Mouse (Mus musculus) kidney, embryonic 15.5 days (tissue): Measurements from ENCODE around the gene Hspa1l. TPM values are rescaled to one million over a fixed set of nuclear protein-coding genes. Genes with fewer than 3 reads are reported as not detected.
"Not testable (repeated sequence)": the region's sequence is repeated elsewhere in the genome, so short reads cannot be mapped to it uniquely, and the experiment has no call there.

ENCODE experiments used
- ATAC-seq: fragments of 200-750 bp; cut with Nextera tagmentation; replicated peaks from 2 replicates; pipeline ENCODE4 v1.8.0; 2017; ENCODE audit warnings: moderate TSS enrichment; ENCODE audit not compliant: low FRiP score
- H3K27ac ChIP-seq: fragments of 300-500 bp; sonication (generic); 2 replicates; pipeline ENCODE4 v1.5.1; 2015; ENCODE audit warnings: mild to moderate bottlenecking, inconsistent platforms
- H3K27me3 ChIP-seq: fragments of 300-500 bp; sonication (generic); 2 replicates; pipeline ENCODE4 v1.6.1; 2015; ENCODE audit warnings: inconsistent platforms
- H3K36me3 ChIP-seq: fragments of 300-500 bp; sonication (generic); 2 replicates; pipeline ENCODE4 v1.6.1; 2015; ENCODE audit warnings: inconsistent platforms
- H3K4me1 ChIP-seq: fragments of 300-500 bp; sonication (generic); 2 replicates; pipeline ENCODE4 v1.6.1; 2015; ENCODE audit warnings: inconsistent platforms
- H3K4me2 ChIP-seq: fragments of 300-500 bp; sonication (generic); 2 replicates; pipeline ENCODE4 v1.6.1; 2015; ENCODE audit warnings: moderate library complexity, mild to moderate bottlenecking, inconsistent platforms
- H3K4me3 ChIP-seq: fragments of 300-500 bp; sonication (generic); replicated peaks from 2 replicates; pipeline ENCODE4 v1.5.1; 2015; ENCODE audit warnings: mild to moderate bottlenecking, inconsistent platforms
- H3K9ac ChIP-seq: fragments of 300-500 bp; sonication (generic); 2 replicates; pipeline ENCODE4 v1.6.1; 2015; ENCODE audit warnings: mild to moderate bottlenecking, inconsistent platforms
- H3K9me3 ChIP-seq: fragments of 300-500 bp; sonication (generic); replicated peaks from 2 replicates; pipeline ENCODE4 v1.6.1; 2016; ENCODE audit warnings: inconsistent platforms
- WGBS: fragments of 180-500 bp; shearing (Covaris S2); methylation state at CpG from one replicate; pipeline ENCODE4 v1.1.7; 2015; ENCODE audit warnings: mixed read lengths; 5-methylcytosine and 5-hydroxymethylcytosine counted together
- polyA plus RNA-seq: library from polyadenylated mRNA; unstranded; fragments of >200 nt; fragmentation: Nextera tagmentation; extraction: Ambion mirVana; gene quantifications from 2 replicates; pipeline ENCODE4 v1.2.1, GENCODE M21; 2015

Gene Hspa1l
- polyA plus RNA-seq, 1 experiment from 2014 or later: 1.6 TPM

DNA sequence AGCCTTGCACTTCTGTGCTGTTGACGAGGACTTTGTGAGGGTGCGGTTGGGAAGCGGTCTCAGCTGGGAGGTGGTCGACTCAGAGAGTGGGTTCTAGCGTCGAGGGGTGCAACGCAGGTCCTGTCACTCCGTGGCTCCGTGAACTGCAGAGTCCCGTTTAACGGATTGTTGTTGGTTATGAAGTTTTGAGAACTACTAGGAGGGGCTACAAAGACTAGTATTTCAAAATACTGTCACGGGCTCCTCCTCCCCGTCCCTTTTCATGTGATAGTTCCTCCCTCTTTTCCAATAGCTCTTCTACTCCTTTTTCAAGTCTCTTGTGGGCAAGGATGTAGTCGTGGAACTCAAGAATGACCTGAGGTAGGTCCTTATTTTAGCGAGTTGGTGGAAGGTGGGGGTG, 9.8 kb downstream of the Hspa1l start:
- Histone ChIP-seq H3K9me3 (no peaks in the 10 kb centered on the region), H3K4me2 (peak overlapping the region; percentile 84), H3K36me3 (peaks cover 25% of the 10 kb centered on the region)

DNA sequence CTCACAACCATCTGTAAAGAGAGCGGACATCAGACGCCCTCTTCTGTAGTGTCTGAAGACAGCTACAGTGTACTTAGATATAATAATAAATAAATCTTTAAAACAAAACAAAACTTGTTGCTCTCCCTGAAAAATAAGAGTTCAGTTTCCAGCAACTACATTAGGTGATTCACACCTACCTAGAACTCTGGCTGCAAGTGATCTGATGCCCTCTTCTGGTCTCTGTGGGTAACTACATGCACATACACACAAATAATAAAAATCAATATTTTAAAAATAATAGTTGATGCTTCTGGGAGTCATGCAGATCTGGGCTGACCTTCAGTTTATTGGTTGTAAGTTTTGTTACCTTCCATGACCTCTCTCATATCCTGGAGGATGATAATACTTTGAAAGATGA, 11.7 kb downstream of the Hspa1l start:
- no peaks in the 10 kb centered on the region for H3K27me3 ChIP-seq
- H3K4me1 ChIP-seq: peaks cover 34% of the 10 kb centered on the region
- H3K36me3 ChIP-seq: peaks cover 35% of the 10 kb centered on the region
- H3K9ac ChIP-seq: no peak overlapping the region
- WGBS: 70% methylated on average over 2 of the region's 2 CpGs
- no peaks in the 10 kb centered on the region for H3K9me3 ChIP-seq
- H3K27ac ChIP-seq: no peak overlapping the region
- no peak overlapping the region for H3K4me3 ChIP-seq
- no peak overlapping the region for H3K4me2 ChIP-seq
- ATAC-seq: no peak

More for the DNA sequence above, 9.8 kb downstream of the Hspa1l start:
- peaks cover 34% of the 10 kb centered on the region for H3K4me1 ChIP-seq
- WGBS: 0% methylated on average over 15 of the region's 15 CpGs
- H3K27ac ChIP-seq: peak overlapping the region; percentile 100
- H3K27me3 ChIP-seq: no peaks in the 10 kb centered on the region
- H3K9ac ChIP-seq: peak overlapping the region; percentile 96
- no peak; the same call in 1 of the 2 replicates for ATAC-seq
- peak overlapping the region; percentile 93 for H3K4me3 ChIP-seq

DNA sequence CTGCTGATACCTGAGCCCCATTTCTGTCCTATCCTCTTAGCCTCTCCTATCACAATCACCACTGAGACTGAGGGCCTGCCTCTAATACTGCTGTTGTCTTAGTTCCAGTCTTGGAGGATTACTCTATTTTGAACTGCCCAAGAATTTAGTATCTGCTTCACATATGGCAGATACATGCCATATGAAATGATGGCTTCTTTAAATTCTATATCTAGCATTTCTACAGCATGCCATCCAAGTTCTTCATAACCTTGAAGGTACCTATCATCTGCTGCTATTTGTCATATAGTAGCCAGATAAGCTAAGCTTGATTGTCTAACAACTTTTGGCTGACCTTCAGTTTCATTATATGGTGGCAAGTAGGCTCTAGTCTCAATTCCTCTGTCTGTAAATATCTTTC, 22.2 kb downstream of the Hspa1l start:
- Histone ChIP-seq H3K4me3 (no peak overlapping the region), H3K9ac (no peak overlapping the region), H3K36me3 (peaks cover 61% of the 10 kb centered on the region), H3K9me3 (no peaks in the 10 kb centered on the region), H3K4me1 (peaks cover 28% of the 10 kb centered on the region), H3K4me2 (no peak overlapping the region), H3K27me3 (no peaks in the 10 kb centered on the region), H3K27ac (no peak overlapping the region)
- ATAC-seq: no peak

DNA sequence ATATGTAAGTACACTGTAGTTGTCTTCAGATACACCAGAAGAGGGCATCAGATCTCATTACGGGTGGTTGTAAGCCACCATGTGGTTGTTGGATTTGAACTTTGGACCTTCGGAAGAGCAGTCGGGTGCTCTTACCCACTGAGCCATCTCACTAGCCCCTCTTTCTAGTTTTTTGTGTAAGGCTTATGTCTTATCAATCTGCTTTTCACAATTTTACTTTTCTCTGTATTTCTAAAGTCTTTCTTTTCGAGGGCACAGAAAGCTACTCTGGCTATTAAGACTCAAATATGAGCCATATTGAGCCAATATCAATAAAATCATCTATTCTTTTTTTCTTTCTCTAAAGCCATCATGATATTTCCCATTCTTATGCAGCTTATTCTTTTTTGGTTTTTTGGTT, 22.7 kb downstream of the Hspa1l start:
- not testable (repeated sequence) for ATAC-seq, H3K9me3 ChIP-seq, H3K4me2 ChIP-seq, H3K27me3 ChIP-seq, H3K9ac ChIP-seq, H3K4me3 ChIP-seq, H3K27ac ChIP-seq
- H3K36me3 ChIP-seq: peaks cover 58% of the 10 kb centered on the region
- H3K4me1 ChIP-seq: peaks cover 31% of the 10 kb centered on the region
- 93% methylated on average over 4 of the region's 4 CpGs for WGBS

DNA sequence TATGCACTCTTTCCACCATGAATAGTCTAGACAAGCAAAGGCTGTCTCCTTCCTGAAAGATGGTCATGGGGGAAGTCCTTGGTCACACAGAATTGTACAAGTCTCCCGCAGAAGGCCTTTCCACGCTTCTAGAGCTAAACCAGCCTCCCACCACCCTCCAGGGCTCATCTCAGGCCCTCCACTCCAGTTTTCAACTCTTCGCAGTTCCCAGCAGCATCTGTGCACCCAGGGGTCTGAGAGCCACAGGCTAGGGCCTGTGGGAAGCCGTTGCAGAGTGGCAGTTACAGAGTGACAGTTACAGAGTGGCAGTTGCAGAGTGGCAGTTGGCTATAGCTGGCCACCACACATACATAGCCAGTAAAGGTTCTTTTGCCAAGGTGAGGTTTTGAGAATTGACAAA, 23.4 kb downstream of the Hspa1l start:
- WGBS: over 99% methylated on average over 4 of the region's 4 CpGs
- not testable (repeated sequence) for H3K9ac ChIP-seq, ATAC-seq, H3K4me3 ChIP-seq, H3K4me2 ChIP-seq, H3K9me3 ChIP-seq, H3K27me3 ChIP-seq, H3K27ac ChIP-seq
- peaks cover 51% of the 10 kb centered on the region for H3K36me3 ChIP-seq
- peaks cover 31% of the 10 kb centered on the region for H3K4me1 ChIP-seq

DNA sequence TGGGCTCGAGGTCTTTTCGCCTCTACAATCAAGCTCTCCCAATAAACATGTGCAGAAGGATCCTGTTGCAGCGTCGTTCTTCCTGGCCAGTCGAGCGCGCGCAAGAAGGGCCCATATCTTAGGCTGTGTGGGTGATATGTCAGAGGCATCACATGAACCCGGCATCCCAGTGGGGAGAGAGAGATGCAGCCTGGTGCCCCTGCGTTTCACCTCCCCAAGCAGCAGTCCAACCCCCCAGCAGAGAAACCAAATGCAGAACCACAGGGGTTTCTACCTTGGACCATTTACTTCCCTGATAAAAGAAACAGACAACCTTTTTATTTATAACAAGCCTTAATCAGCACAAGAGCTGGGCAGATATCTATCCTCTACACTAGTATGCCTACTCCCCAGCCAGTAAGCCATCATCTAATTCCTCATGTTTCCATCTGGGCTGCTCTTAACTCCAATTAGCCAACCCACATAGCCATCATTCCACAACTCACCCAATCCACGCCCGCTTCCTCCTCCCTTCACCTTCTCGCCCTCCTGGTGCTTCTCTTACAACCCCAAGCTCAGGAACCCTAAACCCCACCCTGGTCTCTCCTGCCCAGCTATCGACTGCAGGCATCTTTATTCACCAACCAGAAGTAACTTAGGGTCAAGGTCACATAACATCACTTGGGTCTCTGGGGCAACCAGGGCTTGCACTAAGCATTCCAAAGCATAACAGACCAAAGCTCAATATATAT, 24.1 kb downstream of the Hspa1l start:
- H3K9me3 ChIP-seq: no peaks in the 10 kb centered on the region
- H3K4me3 ChIP-seq: no peak overlapping the region
- 76% methylated on average over 13 of the region's 14 CpGs for WGBS
- no peak for ATAC-seq
- 0 out of 2 replicates have a peak overlapping the region, but pooled peaks have one; percentile 14 for H3K9ac ChIP-seq
- peak overlapping the region; percentile 23 for H3K4me2 ChIP-seq
- H3K27ac ChIP-seq: no peak overlapping the region
- peaks cover 31% of the 10 kb centered on the region for H3K4me1 ChIP-seq
- peaks cover 45% of the 10 kb centered on the region for H3K36me3 ChIP-seq
- no peaks in the 10 kb centered on the region for H3K27me3 ChIP-seq

DNA sequence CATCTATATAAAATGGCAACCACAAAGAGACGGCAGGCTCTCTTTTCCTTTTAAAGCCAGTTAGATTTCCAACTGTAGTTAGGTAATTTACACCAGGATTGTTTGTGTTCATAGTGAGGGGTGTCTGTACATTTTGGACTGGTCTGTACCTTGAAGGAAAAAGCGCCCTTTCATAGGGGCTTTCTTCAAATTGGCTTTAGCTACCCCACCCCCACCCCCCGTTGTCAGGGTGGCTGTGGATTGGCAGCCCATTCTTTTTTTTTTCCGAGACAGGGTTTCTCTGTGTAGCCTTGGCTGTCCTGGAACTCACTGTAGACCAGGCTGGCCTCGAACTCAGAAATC, 24.6 kb downstream of the Hspa1l start:
- ATAC-seq: no peak
- H3K9me3 ChIP-seq: no peaks in the 10 kb centered on the region
- no peaks in the 10 kb centered on the region for H3K27me3 ChIP-seq
- H3K4me1 ChIP-seq: peaks cover 34% of the 10 kb centered on the region
- 89% methylated on average over 5 of the region's 5 CpGs for WGBS
- H3K36me3 ChIP-seq: peaks cover 39% of the 10 kb centered on the region
- H3K4me3 ChIP-seq: no peak overlapping the region; the same call in 1 of the 2 replicates
- H3K4me2 ChIP-seq: peak overlapping the region; percentile 23; the same call in 1 of the 2 replicates
- H3K27ac ChIP-seq: no peak overlapping the region
- no peak overlapping the region for H3K9ac ChIP-seq

DNA sequence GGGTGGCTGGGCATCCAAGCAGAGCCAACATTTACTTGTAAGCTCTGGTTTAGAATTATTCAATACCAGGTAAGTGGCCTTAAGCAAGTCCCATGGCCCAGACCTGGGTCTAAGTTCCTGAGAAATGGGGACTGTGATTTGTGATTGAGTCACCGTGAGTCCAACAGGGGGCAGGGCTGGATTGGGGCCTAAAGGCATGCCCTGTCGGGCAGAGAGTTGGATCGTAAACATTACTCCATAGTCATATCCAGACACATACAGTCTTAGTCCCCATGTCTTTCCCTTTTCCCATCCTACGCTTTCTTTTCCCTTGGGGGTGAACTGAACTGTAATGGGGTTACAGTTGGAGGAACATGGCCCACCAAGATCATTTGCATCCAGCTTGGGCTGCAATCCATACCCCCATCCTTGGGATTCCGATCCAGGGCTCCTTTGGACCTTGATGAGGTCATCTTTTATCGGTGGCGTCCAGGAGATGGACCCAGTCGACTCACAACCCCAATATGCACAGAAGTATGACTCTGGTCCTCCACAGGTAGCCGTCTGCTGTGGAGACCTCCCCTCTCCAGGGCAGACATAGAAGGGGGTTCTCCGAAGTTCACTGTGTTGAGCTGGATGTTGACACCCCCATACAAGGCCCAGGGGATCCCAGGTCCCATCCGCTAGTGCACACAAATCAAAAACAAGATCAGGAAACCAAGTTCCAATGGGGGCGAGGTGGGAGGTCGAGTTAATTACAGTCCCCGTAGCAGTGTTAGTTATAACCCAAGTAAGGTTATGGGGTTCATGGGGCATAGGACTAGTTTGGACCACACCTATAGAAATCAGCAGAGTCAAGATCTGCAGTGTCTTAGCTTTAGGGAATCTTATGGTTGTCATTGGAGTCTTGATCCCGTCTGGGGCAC, 26.3 kb downstream of the Hspa1l start:
- Histone ChIP-seq H3K9me3 (no peaks in the 10 kb centered on the region), H3K9ac (no peak overlapping the region), H3K4me2 (peak overlapping the region; percentile 96), H3K4me1 (peaks cover 51% of the 10 kb centered on the region), H3K27ac (no peak overlapping the region), H3K36me3 (peaks cover 34% of the 10 kb centered on the region), H3K4me3 (peak overlapping the region; percentile 82; the same call in 1 of the 2 replicates), H3K27me3 (no peaks in the 10 kb centered on the region)
- 92% methylated on average over 15 of the region's 15 CpGs for WGBS
- ATAC-seq: no peak

DNA sequence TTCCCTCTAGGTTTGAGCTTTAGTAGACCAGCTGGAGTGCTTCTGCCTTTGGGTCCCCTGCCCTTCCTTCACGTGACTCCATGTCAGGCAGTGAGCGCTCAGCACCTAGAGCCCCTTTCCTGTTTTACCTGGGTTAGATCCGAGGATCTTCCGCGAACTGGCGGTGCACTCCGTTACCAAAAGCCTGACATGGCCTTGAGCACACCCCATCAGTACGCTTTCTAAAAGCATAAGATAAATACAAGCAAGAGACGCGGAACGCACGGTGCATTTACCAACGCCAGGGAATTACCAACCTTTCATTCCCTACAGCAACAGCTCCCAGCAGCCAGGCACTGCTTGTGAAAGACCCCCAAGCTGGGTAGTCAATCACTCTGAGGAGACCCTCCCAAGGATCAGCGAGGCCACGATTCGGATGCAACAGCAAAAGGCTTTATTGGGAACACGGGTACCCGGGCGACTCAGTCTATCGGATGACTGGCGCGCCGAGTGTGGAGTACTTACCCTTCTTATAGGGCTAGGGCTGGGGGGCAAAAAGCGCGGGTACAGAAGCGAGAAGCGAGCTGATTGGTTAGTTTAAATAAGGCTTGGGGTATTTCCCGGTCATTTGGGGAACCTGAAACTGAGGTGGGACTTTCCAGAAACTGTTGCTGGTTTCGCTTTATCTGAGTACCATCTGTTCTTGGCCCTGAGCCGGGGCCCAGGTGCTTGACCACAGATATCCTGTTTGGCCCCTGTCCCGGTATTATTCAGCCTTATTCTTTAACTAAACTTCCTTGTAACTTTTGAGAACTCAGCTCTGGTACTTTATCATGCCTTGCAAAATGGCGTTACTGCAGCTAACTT, 27.6 kb downstream of the Hspa1l start:
- peak overlapping the region; percentile 99 for H3K27ac ChIP-seq
- H3K9ac ChIP-seq: peak overlapping the region; percentile 95
- peak overlapping the region; percentile 82 for H3K4me3 ChIP-seq
- H3K4me2 ChIP-seq: peak overlapping the region; percentile 96
- WGBS: 16% methylated on average over 30 of the region's 32 CpGs
- not testable (repeated sequence) for ATAC-seq, H3K27me3 ChIP-seq, H3K9me3 ChIP-seq
- peaks cover 51% of the 10 kb centered on the region for H3K4me1 ChIP-seq
- peaks cover 47% of the 10 kb centered on the region for H3K36me3 ChIP-seq

DNA sequence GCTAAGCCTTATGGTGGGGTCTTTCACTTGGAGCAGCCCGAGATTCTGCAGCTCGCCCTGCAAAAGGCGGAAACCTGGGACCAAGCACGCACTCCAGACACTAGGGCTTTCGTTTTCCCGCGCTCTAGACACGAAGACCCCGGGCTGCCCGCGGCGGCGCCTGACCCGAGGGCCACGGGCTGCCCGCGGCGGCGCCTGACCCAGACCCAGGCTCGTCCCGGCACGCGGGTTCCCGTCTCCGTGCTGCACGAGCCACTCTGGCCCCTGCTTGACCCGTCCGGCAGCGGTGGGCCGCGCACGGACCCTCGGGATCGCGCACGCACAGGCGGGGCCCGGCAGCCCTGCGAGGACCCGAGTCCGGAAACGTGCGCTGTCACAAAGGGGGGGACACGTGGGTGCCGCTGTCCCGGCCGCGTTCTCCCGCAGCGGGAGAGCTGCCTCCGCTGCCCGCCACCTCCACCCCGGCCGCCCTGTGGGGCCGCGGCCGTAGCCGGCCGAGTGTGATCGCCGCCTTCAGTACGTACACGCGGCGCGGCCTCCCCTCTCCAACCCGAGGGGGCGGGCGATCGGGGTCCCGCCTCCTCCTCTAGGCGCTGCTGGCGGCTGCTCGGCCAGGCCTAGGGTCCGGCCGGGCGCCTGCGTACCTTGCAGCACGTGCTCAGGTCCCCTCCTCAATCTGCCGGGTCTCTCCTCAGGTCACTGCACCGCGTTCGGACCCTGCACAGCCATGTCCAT, 28.4 kb downstream of the Hspa1l start, which contains the start of gene Vars:
TSS of gene Vars (plus strand) at position 271 of the 735 bp plus-strand sequence.
- Histone ChIP-seq H3K27me3 (no peaks in the 10 kb centered on the region), H3K4me2 (peak within 1 kb of the TSS; percentile 96), H3K9ac (peak within 1 kb of the TSS; percentile 95), H3K27ac (peak within 1 kb of the TSS; percentile 99), H3K4me3 (peak within 1 kb of the TSS; percentile 82), H3K9me3 (no peaks in the 10 kb centered on the region), H3K36me3 (peaks cover 50% of the 10 kb centered on the region), H3K4me1 (peaks cover 51% of the 10 kb centered on the region)
- WGBS: under 1% methylated on average over 80 of the region's 83 CpGs
- peak; percentile 94 for ATAC-seq
